In genomic region chr6:107968694-107969093, GRCm38 (mm10) we compare ENCODE assay signal across 14 mouse cellular contexts.
DNase-seq lines count a peak whose midpoint lies in the region.
"Had no signal": no experiment of that assay in that cellular context is flagged by ENCODE, and none has a peak within 500 bp of the region (broad histone marks: within the 10 kb centered on the region; RNA-seq: fewer than 3 reads in every experiment).

No protein-coding gene starts in this region.

- intact Hi-C loops in left cerebral cortex, postnatal 4 days (cut with DNase I): no loop called here

- peak; percentile 2 for DNase-seq in left cerebral cortex, adult 11 months (ENCODE audit: low spot score)
- no peak for DNase-seq in left cerebral cortex, postnatal 4 days
- peak; percentile 6 for DNase-seq in right cerebral cortex, adult 18-20 months
- no peak for DNase-seq in right cerebral cortex, postnatal 10 days (ENCODE audit: low spot score in 2 of 2)
- peak; percentile 50 for DNase-seq in telencephalon, adult 2 months (ENCODE audit: low read depth, low spot score)
- no peak for DNase-seq in thymus, adult 18-20 months
- DNase-seq: adrenal gland, adult 2 months; adrenal gland, postnatal 10 days; adrenal gland, postnatal 25 days; cerebellum, adult 11-12 months; cerebellum, adult 2 months; cerebellum, adult 9-10 months; cerebellum, postnatal 10 days; cerebellum, postnatal 25 days had no signal

Comparison
In these comparisons a context has a peak if more than half of its experiments do, and no peak if none do; other contexts are left out.
1. DNase-seq: peak in left cerebral cortex, adult 11 months (single experiment), right cerebral cortex, adult 18-20 months (single experiment) and telencephalon, adult 2 months (single experiment); none in left cerebral cortex, postnatal 4 days (single experiment), right cerebral cortex, postnatal 10 days (0 of 2) and thymus, adult 18-20 months (0 of 2).